Mouse (Mus musculus): ENCODE data around the gene Taar7a. TPM values are rescaled to one million over a fixed set of nuclear protein-coding genes. Genes with fewer than 3 reads are reported as not detected.

The Taar7a gene
- polyA plus RNA-seq, 1 experiment from 2014 or later = not detected

GRCm38 (mm10) chr10:23986419-23986818 lies 6.9 kb downstream of the Taar7a start:
- no peak overlapping the region for H3K27ac ChIP-seq (ENCODE audit: low read depth, low read length)
- no peaks in the 10 kb centered on the region for H3K4me1 ChIP-seq (ENCODE audit: control insufficient read depth, insufficient read depth, low read length)
- no peaks in the 10 kb centered on the region for H3K27me3 ChIP-seq (ENCODE audit: control insufficient read depth, insufficient read depth, low read length)
- H3K4me2 ChIP-seq (replicated peaks; ENCODE audit: low read depth, low read length) = no peak overlapping the region
- no peak overlapping the region for H3K9ac ChIP-seq (ENCODE audit: low read depth, low read length)
- H3K36me3 ChIP-seq (ENCODE audit: control insufficient read depth, insufficient read depth, low read length) = no peaks in the 10 kb centered on the region
- H3K9me3 ChIP-seq (ENCODE audit: control insufficient read depth, low read length) = no peaks in the 10 kb centered on the region
- H3K4me3 ChIP-seq (ENCODE audit: low read length) = no peak overlapping the region
- WGBS = 82% methylated on average over 5 of the region's 5 CpGs
- no peak for ATAC-seq (ENCODE audit: low FRiP score, low TSS enrichment)

- no peaks in the 10 kb centered on the region for H3K27me3 ChIP-seq (ENCODE audit: control insufficient read depth, insufficient read depth, low read length)
- H3K4me2 ChIP-seq (replicated peaks; ENCODE audit: low read depth, low read length) = no peak within 1 kb of the TSS
- H3K9ac ChIP-seq (ENCODE audit: low read depth, low read length) = no peak within 1 kb of the TSS
- no peak within 1 kb of the TSS for H3K27ac ChIP-seq (ENCODE audit: low read depth, low read length)
- no peak within 1 kb of the TSS for H3K4me3 ChIP-seq (ENCODE audit: low read length)
- no peaks in the 10 kb centered on the region for H3K4me1 ChIP-seq (ENCODE audit: control insufficient read depth, insufficient read depth, low read length)
- WGBS = 67% methylated on average over 8 of the region's 8 CpGs
- ATAC-seq (ENCODE audit: low FRiP score, low TSS enrichment) = no peak
- no peaks in the 10 kb centered on the region for H3K36me3 ChIP-seq (ENCODE audit: control insufficient read depth, insufficient read depth, low read length)
- no peaks in the 10 kb centered on the region for H3K9me3 ChIP-seq (ENCODE audit: control insufficient read depth, low read length)
Measured at GRCm38 (mm10) chr10:23985546-23985945, 7.7 kb downstream of the Taar7a start, which contains the start of gene Taar6. Gene Taar6 (minus strand): TSS chr10:23985646.

- no peaks in the 10 kb centered on the region for H3K9me3 ChIP-seq (ENCODE audit: control insufficient read depth, low read length)
- 47% methylated on average over 16 of the region's 16 CpGs for WGBS
- H3K9ac ChIP-seq (ENCODE audit: low read depth, low read length) = no peak overlapping the region
- H3K4me2 ChIP-seq (replicated peaks; ENCODE audit: low read depth, low read length) = no peak overlapping the region
- no peaks in the 10 kb centered on the region for H3K36me3 ChIP-seq (ENCODE audit: control insufficient read depth, insufficient read depth, low read length)
- H3K27me3 ChIP-seq (ENCODE audit: control insufficient read depth, insufficient read depth, low read length) = no peaks in the 10 kb centered on the region
- H3K4me1 ChIP-seq (ENCODE audit: control insufficient read depth, insufficient read depth, low read length) = no peaks in the 10 kb centered on the region
- no peak overlapping the region for H3K27ac ChIP-seq (ENCODE audit: low read depth, low read length)
- peak; percentile 69; the same call in 1 of the 2 replicates for ATAC-seq (ENCODE audit: low FRiP score, low TSS enrichment)
- no peak overlapping the region for H3K4me3 ChIP-seq (ENCODE audit: low read length)
Measured at GRCm38 (mm10) chr10:23978901-23979705, 14.2 kb downstream of the Taar7a start.

GRCm38 (mm10) chr10:23977958-23978357 lies 15.3 kb downstream of the Taar7a start:
- Histone ChIP-seq H3K9me3 (ENCODE audit: control insufficient read depth, low read length) (no peaks in the 10 kb centered on the region), H3K9ac (ENCODE audit: low read depth, low read length) (no peak overlapping the region), H3K36me3 (ENCODE audit: control insufficient read depth, insufficient read depth, low read length) (no peaks in the 10 kb centered on the region), H3K27me3 (ENCODE audit: control insufficient read depth, insufficient read depth, low read length) (no peaks in the 10 kb centered on the region), H3K27ac (ENCODE audit: low read depth, low read length) (no peak overlapping the region), H3K4me3 (ENCODE audit: low read length) (no peak overlapping the region), H3K4me2 (replicated peaks; ENCODE audit: low read depth, low read length) (no peak overlapping the region), H3K4me1 (ENCODE audit: control insufficient read depth, insufficient read depth, low read length) (no peaks in the 10 kb centered on the region)
- no peak for ATAC-seq (ENCODE audit: low FRiP score, low TSS enrichment)
- WGBS = 55% methylated on average over 4 of the region's 4 CpGs

GRCm38 (mm10) chr10:23971256-23971655 lies 22.0 kb downstream of the Taar7a start:
- H3K9ac ChIP-seq (ENCODE audit: low read depth, low read length) = no peak overlapping the region
- no peaks in the 10 kb centered on the region for H3K9me3 ChIP-seq (ENCODE audit: control insufficient read depth, low read length)
- H3K27me3 ChIP-seq (ENCODE audit: control insufficient read depth, insufficient read depth, low read length) = no peaks in the 10 kb centered on the region
- no peak for ATAC-seq (ENCODE audit: low FRiP score, low TSS enrichment)
- no peak overlapping the region for H3K4me2 ChIP-seq (replicated peaks; ENCODE audit: low read depth, low read length)
- H3K4me1 ChIP-seq (ENCODE audit: control insufficient read depth, insufficient read depth, low read length) = no peaks in the 10 kb centered on the region; the same call in 1 of the 2 replicates
- H3K4me3 ChIP-seq (ENCODE audit: low read length) = no peak overlapping the region
- no peaks in the 10 kb centered on the region for H3K36me3 ChIP-seq (ENCODE audit: control insufficient read depth, insufficient read depth, low read length)
- WGBS = 87% methylated on average over 5 of the region's 5 CpGs
- no peak overlapping the region for H3K27ac ChIP-seq (ENCODE audit: low read depth, low read length)

- 87% methylated on average over 11 of the region's 11 CpGs for WGBS
- no peak for ATAC-seq (ENCODE audit: low FRiP score, low TSS enrichment)
Measured at GRCm38 (mm10) chr10:23970656-23971165, 22.6 kb downstream of the Taar7a start, which contains the start of gene Taar5. Gene Taar5 (plus strand): TSS chr10:23970706.

GRCm38 (mm10) chr10:23964921-23965610 lies 28.2 kb downstream of the Taar7a start:
- no peak overlapping the region for H3K9ac ChIP-seq (ENCODE audit: low read depth, low read length)
- H3K4me1 ChIP-seq (ENCODE audit: control insufficient read depth, insufficient read depth, low read length) = peaks cover 4% of the 10 kb centered on the region; the same call in 1 of the 2 replicates
- no peaks in the 10 kb centered on the region for H3K36me3 ChIP-seq (ENCODE audit: control insufficient read depth, insufficient read depth, low read length)
- WGBS = 51% methylated on average over 6 of the region's 6 CpGs
- H3K9me3 ChIP-seq (ENCODE audit: control insufficient read depth, low read length) = no peaks in the 10 kb centered on the region
- peak; percentile 80 for ATAC-seq (ENCODE audit: low FRiP score, low TSS enrichment)
- H3K4me2 ChIP-seq (replicated peaks; ENCODE audit: low read depth, low read length) = no peak overlapping the region
- H3K27ac ChIP-seq (ENCODE audit: low read depth, low read length) = no peak overlapping the region
- no peaks in the 10 kb centered on the region for H3K27me3 ChIP-seq (ENCODE audit: control insufficient read depth, insufficient read depth, low read length)
- no peak overlapping the region for H3K4me3 ChIP-seq (ENCODE audit: low read length)

More at GRCm38 (mm10) chr10:23970656-23971165, 22.6 kb downstream of the Taar7a start, which contains the start of gene Taar5:
- no peak within 1 kb of the TSS for H3K27ac ChIP-seq (ENCODE audit: low read depth, low read length)
- no peak within 1 kb of the TSS for H3K4me2 ChIP-seq (replicated peaks; ENCODE audit: low read depth, low read length)
- no peaks in the 10 kb centered on the region for H3K9me3 ChIP-seq (ENCODE audit: control insufficient read depth, low read length)
- H3K9ac ChIP-seq (ENCODE audit: low read depth, low read length) = no peak within 1 kb of the TSS
- no peak within 1 kb of the TSS for H3K4me3 ChIP-seq (ENCODE audit: low read length)
- H3K27me3 ChIP-seq (ENCODE audit: control insufficient read depth, insufficient read depth, low read length) = no peaks in the 10 kb centered on the region
- H3K36me3 ChIP-seq (ENCODE audit: control insufficient read depth, insufficient read depth, low read length) = no peaks in the 10 kb centered on the region
- no peaks in the 10 kb centered on the region; the same call in 1 of the 2 replicates for H3K4me1 ChIP-seq (ENCODE audit: control insufficient read depth, insufficient read depth, low read length)

GRCm38 (mm10) chr10:23963444-23963843 lies 29.8 kb downstream of the Taar7a start:
- 34% methylated on average over 3 of the region's 3 CpGs for WGBS
- no peak overlapping the region for H3K4me2 ChIP-seq (replicated peaks; ENCODE audit: low read depth, low read length)

More at GRCm38 (mm10) chr10:23963444-23963843, 29.8 kb downstream of the Taar7a start:
- H3K9ac ChIP-seq (ENCODE audit: low read depth, low read length) = no peak overlapping the region
- no peaks in the 10 kb centered on the region for H3K9me3 ChIP-seq (ENCODE audit: control insufficient read depth, low read length)
- no peak for ATAC-seq (ENCODE audit: low FRiP score, low TSS enrichment)
- no peak overlapping the region for H3K4me3 ChIP-seq (ENCODE audit: low read length)
- H3K4me1 ChIP-seq (ENCODE audit: control insufficient read depth, insufficient read depth, low read length) = peaks cover 10% of the 10 kb centered on the region; the same call in 1 of the 2 replicates
- H3K27me3 ChIP-seq (ENCODE audit: control insufficient read depth, insufficient read depth, low read length) = no peaks in the 10 kb centered on the region
- no peaks in the 10 kb centered on the region for H3K36me3 ChIP-seq (ENCODE audit: control insufficient read depth, insufficient read depth, low read length)
- no peak overlapping the region for H3K27ac ChIP-seq (ENCODE audit: low read depth, low read length)
